Mouse (Mus musculus): ENCODE results near the gene Plekhg1. TPM values are rescaled to one million over a fixed set of nuclear protein-coding genes. Genes with fewer than 3 reads are reported as not detected.

Plekhg1 gene
- polyA plus RNA-seq, 1 experiment, result 5.0 TPM

- H3K4me3 ChIP-seq (ENCODE audit: insufficient read depth, low read depth, low read length), result no peak overlapping the region
- no peak for DNase-seq
- no peaks in the 10 kb centered on the region for H3K36me3 ChIP-seq (ENCODE audit: control insufficient read depth, insufficient read depth, low read length)
- H3K27ac ChIP-seq (ENCODE audit: insufficient read depth, low read depth, low read length), result no peak overlapping the region
- H3K4me1 ChIP-seq (ENCODE audit: control insufficient read depth, insufficient read depth, low read length), result no peaks in the 10 kb centered on the region
- 82% methylated on average over 5 of the region's 5 CpGs for WGBS
- H3K27me3 ChIP-seq (replicated peaks; ENCODE audit: control insufficient read depth, insufficient read depth, low read length), result no peaks in the 10 kb centered on the region
- TF ChIP-seq POLR2A (IDR thresholded peaks at IDR 0.05; ENCODE audit: low read depth, low read length) (no peak), CTCF (conservative IDR thresholded peaks at IDR 0.05; ENCODE audit: insufficient read depth, insufficient read length, low read depth, low read length) (0 out of 2 replicates have a peak, but pooled peaks have one; percentile 16)
Observed at GRCm38 (mm10) chr10:3958591-3958990, 218.4 kb downstream of the Plekhg1 start.

- WGBS, result 34% methylated on average over 3 of the region's 3 CpGs
- peak; percentile 13 for DNase-seq
- TF ChIP-seq POLR2A (IDR thresholded peaks at IDR 0.05; ENCODE audit: low read depth, low read length) (no peak), CTCF (conservative IDR thresholded peaks at IDR 0.05; ENCODE audit: insufficient read depth, insufficient read length, low read depth, low read length) (no peak)
- no peaks in the 10 kb centered on the region for H3K36me3 ChIP-seq (ENCODE audit: control insufficient read depth, insufficient read depth, low read length)
- no peaks in the 10 kb centered on the region for H3K27me3 ChIP-seq (replicated peaks; ENCODE audit: control insufficient read depth, insufficient read depth, low read length)
- no peak overlapping the region for H3K4me3 ChIP-seq (ENCODE audit: insufficient read depth, low read depth, low read length)
- no peak overlapping the region for H3K27ac ChIP-seq (ENCODE audit: insufficient read depth, low read depth, low read length)
- H3K4me1 ChIP-seq (ENCODE audit: control insufficient read depth, insufficient read depth, low read length), result no peaks in the 10 kb centered on the region; the same call in 1 of the 2 replicates
Observed at GRCm38 (mm10) chr10:3969026-3969425, 228.9 kb downstream of the Plekhg1 start.

- DNase-seq, result no peak
Observed at GRCm38 (mm10) chr10:3972237-3972636, 232.1 kb downstream of the Plekhg1 start.

GRCm38 (mm10) chr10:3972981-3973588 is 232.9 kb downstream of the Plekhg1 start, which contains the start of gene Mthfd1l:
Gene Mthfd1l (plus strand): TSS chr10:3973118.
- Histone ChIP-seq H3K27ac (ENCODE audit: insufficient read depth, low read depth, low read length) (peak within 1 kb of the TSS; percentile 52), H3K4me1 (ENCODE audit: control insufficient read depth, insufficient read depth, low read length) (no peaks in the 10 kb centered on the region; the same call in 1 of the 2 replicates), H3K4me3 (ENCODE audit: insufficient read depth, low read depth, low read length) (peak within 1 kb of the TSS; percentile 75), H3K36me3 (ENCODE audit: control insufficient read depth, insufficient read depth, low read length) (no peaks in the 10 kb centered on the region), H3K27me3 (replicated peaks; ENCODE audit: control insufficient read depth, insufficient read depth, low read length) (no peaks in the 10 kb centered on the region)
- WGBS, result under 1% methylated on average over 40 of the region's 40 CpGs
- DNase-seq, result peak; percentile 82
- TF ChIP-seq CTCF (conservative IDR thresholded peaks at IDR 0.05; ENCODE audit: insufficient read depth, insufficient read length, low read depth, low read length) (peak; percentile 66), POLR2A (IDR thresholded peaks at IDR 0.05; ENCODE audit: low read depth, low read length) (no peak)

More at GRCm38 (mm10) chr10:3972237-3972636, 232.1 kb downstream of the Plekhg1 start:
- Histone ChIP-seq H3K27ac (ENCODE audit: insufficient read depth, low read depth, low read length) (no peak overlapping the region), H3K4me3 (ENCODE audit: insufficient read depth, low read depth, low read length) (no peak overlapping the region), H3K4me1 (ENCODE audit: control insufficient read depth, insufficient read depth, low read length) (no peaks in the 10 kb centered on the region; the same call in 1 of the 2 replicates), H3K27me3 (replicated peaks; ENCODE audit: control insufficient read depth, insufficient read depth, low read length) (no peaks in the 10 kb centered on the region), H3K36me3 (ENCODE audit: control insufficient read depth, insufficient read depth, low read length) (no peaks in the 10 kb centered on the region)
- 79% methylated on average over 9 of the region's 9 CpGs for WGBS
- no peak for TF ChIP-seq POLR2A (IDR thresholded peaks at IDR 0.05; ENCODE audit: low read depth, low read length)
- no peak for TF ChIP-seq CTCF (conservative IDR thresholded peaks at IDR 0.05; ENCODE audit: insufficient read depth, insufficient read length, low read depth, low read length)

GRCm38 (mm10) chr10:3973589-3974070 is 233.5 kb downstream of the Plekhg1 start:
- Histone ChIP-seq H3K36me3 (ENCODE audit: control insufficient read depth, insufficient read depth, low read length) (no peaks in the 10 kb centered on the region), H3K27me3 (replicated peaks; ENCODE audit: control insufficient read depth, insufficient read depth, low read length) (no peaks in the 10 kb centered on the region), H3K27ac (ENCODE audit: insufficient read depth, low read depth, low read length) (peak overlapping the region; percentile 52), H3K4me3 (ENCODE audit: insufficient read depth, low read depth, low read length) (peak overlapping the region; percentile 75), H3K4me1 (ENCODE audit: control insufficient read depth, insufficient read depth, low read length) (no peaks in the 10 kb centered on the region; the same call in 1 of the 2 replicates)
- DNase-seq, result peak; percentile 87
- TF ChIP-seq POLR2A (IDR thresholded peaks at IDR 0.05; ENCODE audit: low read depth, low read length) (no peak), CTCF (conservative IDR thresholded peaks at IDR 0.05; ENCODE audit: insufficient read depth, insufficient read length, low read depth, low read length) (no peak)
- under 1% methylated on average over 39 of the region's 39 CpGs for WGBS

- Histone ChIP-seq H3K36me3 (ENCODE audit: control insufficient read depth, insufficient read depth, low read length) (no peaks in the 10 kb centered on the region), H3K4me1 (ENCODE audit: control insufficient read depth, insufficient read depth, low read length) (no peaks in the 10 kb centered on the region; the same call in 1 of the 2 replicates), H3K4me3 (ENCODE audit: insufficient read depth, low read depth, low read length) (no peak overlapping the region), H3K27ac (ENCODE audit: insufficient read depth, low read depth, low read length) (no peak overlapping the region), H3K27me3 (replicated peaks; ENCODE audit: control insufficient read depth, insufficient read depth, low read length) (no peaks in the 10 kb centered on the region)
- WGBS, result 81% methylated on average over 3 of the region's 3 CpGs
- TF ChIP-seq CTCF (conservative IDR thresholded peaks at IDR 0.05; ENCODE audit: insufficient read depth, insufficient read length, low read depth, low read length) (no peak), POLR2A (IDR thresholded peaks at IDR 0.05; ENCODE audit: low read depth, low read length) (no peak)
- no peak for DNase-seq
Observed at GRCm38 (mm10) chr10:3974380-3974779, 234.2 kb downstream of the Plekhg1 start.

- no peak overlapping the region for H3K4me3 ChIP-seq (ENCODE audit: insufficient read depth, low read depth, low read length)
- no peaks in the 10 kb centered on the region for H3K36me3 ChIP-seq (ENCODE audit: control insufficient read depth, insufficient read depth, low read length)
- H3K4me1 ChIP-seq (ENCODE audit: control insufficient read depth, insufficient read depth, low read length), result no peaks in the 10 kb centered on the region; the same call in 1 of the 2 replicates
- DNase-seq, result peak; percentile 14
- TF ChIP-seq POLR2A (IDR thresholded peaks at IDR 0.05; ENCODE audit: low read depth, low read length) (no peak), CTCF (conservative IDR thresholded peaks at IDR 0.05; ENCODE audit: insufficient read depth, insufficient read length, low read depth, low read length) (no peak)
- H3K27ac ChIP-seq (ENCODE audit: insufficient read depth, low read depth, low read length), result no peak overlapping the region
- no peaks in the 10 kb centered on the region for H3K27me3 ChIP-seq (replicated peaks; ENCODE audit: control insufficient read depth, insufficient read depth, low read length)
- 62% methylated on average over 6 of the region's 6 CpGs for WGBS
Observed at GRCm38 (mm10) chr10:3975898-3976622, 235.9 kb downstream of the Plekhg1 start.

All from kidney, adult 2 months (tissue).